Mouse (Mus musculus): ENCODE results near the gene Mfsd2b.

Gene Mfsd2b

DNA sequence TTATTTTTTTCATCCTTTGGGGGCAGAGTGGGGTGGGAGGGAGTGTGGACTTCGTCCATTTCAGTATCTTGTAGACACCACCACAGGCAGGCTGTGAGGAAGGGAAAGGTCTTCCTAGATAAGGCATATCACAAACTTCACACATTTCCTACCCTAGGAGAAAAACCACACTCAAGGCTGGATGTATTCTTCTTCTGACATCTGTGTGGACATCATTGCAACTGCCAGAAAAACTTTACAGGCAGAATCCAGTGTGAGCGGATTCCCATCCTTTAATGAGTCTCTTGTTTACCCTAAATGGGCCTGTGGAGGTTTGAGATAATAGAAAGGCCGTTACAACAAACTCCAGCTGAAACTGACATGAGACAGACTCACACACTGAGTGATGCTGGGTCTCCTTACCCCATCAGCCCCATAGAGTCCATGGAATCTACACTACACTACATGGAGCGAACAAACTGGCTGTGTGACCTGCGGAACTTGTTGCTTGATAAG lies 1.1 kb downstream of the Mfsd2b start:
- no peak for DNase-seq

DNA sequence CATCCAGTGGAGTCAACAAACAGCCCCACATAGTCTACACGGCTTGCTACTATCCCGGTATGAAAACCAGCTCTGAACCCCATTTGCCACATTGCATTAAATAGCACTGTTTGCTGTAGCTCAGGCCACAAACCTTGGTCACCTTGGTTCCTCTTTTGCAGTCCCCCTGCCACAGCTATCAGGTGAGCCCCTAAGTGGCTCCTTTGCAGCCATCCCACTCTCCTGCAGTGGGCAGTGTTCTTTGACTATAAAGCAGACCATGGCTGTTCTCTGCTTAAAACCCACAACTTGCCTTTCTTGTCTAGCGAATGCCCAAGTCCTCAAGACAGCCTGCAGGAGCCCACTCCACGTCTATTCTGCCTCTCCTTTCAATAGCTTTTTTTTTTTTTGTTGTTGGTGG lies 1.9 kb downstream of the Mfsd2b start:
- no peak for DNase-seq

GRCm38 (mm10) chr12:4871260-4871659 lies 2.9 kb downstream of the Mfsd2b start:
- no peak for DNase-seq

DNA sequence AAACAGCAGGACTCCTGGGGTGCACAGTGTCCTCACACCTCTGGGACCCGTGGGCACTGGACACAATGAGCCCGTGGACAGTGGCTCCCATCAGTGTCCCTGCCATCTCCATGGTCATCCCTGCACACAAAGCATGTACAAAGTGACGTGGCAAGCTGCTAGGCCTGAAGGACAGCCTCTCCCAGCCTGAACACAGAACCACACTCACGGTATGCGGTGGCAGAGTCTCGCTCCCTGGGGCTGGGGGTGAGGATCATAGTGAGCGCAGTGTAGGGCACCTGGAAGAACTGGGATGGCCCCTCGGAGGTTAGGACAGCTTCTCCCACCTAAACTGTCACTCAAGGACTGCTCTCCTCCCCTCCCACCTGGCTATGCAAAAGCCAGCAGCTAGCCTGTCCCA lies 5.2 kb downstream of the Mfsd2b start:
- no peak for DNase-seq

- no peak for DNase-seq
Measured at GRCm38 (mm10) chr12:4864338-4864690, 9.8 kb downstream of the Mfsd2b start.

DNA sequence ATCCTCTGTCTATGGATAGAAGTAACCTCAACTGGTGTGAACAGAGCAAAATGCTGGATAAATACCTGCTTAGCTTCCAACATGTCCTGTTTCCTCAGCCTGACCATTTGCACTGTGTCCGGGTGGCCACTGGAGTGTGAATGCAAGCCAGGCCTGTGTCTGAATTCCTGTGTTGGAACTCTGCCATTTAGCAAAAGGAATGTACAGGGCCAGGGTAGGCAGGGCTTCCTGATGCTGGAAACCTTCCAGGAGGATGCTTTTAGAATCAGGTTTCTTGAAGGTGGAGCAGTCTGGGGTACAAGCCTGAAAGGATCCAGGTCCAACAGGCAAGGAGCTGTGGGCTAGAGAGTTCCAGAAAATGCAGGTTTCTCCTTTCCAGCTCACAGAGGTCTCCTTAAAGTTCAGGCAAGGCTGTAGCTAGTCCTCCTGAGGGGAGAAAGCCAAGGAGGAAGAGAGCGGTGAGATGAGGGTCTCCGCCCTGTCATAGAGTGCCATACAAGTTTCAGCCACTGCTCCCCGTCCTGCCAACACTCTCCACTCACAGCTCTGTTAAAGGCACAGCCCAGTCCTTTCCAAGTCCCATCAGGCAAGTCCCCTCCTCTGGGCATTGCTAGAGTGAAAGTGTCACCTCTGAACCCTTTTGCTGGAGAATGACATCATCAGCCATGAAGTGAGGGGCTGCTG lies 10.4 kb downstream of the Mfsd2b start:
- peak; percentile 18 for DNase-seq

- DNase-seq: no peak
Measured at GRCm38 (mm10) chr12:4862672-4863071, 11.5 kb downstream of the Mfsd2b start.

DNA sequence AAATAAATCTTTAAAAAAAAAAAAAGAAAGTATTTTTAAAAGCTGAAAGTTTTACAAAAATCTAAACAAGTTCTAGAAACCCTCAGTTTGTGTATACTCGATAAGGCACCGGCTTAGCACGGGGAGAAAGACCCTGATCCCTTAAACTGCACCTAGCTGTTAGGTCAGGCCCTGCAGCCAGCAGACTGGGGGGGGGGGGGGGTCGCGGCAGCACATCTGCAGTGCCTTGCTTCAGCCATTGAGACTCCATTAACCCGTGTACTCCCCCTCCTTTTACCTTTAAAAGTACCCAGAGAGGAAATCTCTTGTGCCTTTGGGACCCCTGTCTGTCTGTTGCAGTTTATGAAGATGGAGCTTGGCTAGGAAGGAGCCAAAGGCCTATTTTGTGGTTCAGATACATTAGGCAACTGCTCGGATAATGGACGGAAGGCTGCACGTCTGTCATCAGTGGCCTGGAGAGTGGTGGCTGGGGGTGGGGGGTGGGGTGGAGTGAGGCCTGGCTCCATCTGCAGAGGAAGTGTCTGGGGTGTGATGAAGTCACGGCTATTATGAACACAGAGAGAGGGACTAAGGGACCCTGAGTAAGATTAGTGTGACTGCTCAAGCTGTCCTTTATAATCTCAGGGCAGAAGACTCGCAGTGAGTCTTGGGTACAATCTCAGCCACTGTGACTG lies 14.8 kb downstream of the Mfsd2b start:
- no peak for DNase-seq

DNA sequence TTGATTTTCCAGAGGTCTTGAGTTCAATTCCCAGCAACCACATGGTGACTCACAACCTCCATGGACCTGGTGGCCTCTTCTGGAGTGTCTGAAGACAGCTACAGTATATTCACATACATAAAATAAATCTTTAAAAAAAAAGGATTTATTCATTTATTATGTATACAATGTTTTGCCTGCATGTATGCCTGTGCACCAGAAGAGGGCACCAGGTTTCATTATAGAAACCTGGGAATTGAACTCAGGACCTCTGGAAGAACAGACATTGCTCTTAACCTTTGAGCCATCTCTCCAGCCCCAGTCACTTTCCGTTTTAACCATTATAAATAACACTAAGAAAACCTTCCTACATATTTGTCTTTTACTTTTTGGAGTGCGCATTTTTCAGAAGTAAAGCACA lies 17.3 kb downstream of the Mfsd2b start:
- no peak for DNase-seq

- DNase-seq: no peak
Measured at GRCm38 (mm10) chr12:4856160-4856559, 18.0 kb downstream of the Mfsd2b start.

GRCm38 (mm10) chr12:4843741-4844140 lies 30.4 kb downstream of the Mfsd2b start:
- no peak for DNase-seq

DNA sequence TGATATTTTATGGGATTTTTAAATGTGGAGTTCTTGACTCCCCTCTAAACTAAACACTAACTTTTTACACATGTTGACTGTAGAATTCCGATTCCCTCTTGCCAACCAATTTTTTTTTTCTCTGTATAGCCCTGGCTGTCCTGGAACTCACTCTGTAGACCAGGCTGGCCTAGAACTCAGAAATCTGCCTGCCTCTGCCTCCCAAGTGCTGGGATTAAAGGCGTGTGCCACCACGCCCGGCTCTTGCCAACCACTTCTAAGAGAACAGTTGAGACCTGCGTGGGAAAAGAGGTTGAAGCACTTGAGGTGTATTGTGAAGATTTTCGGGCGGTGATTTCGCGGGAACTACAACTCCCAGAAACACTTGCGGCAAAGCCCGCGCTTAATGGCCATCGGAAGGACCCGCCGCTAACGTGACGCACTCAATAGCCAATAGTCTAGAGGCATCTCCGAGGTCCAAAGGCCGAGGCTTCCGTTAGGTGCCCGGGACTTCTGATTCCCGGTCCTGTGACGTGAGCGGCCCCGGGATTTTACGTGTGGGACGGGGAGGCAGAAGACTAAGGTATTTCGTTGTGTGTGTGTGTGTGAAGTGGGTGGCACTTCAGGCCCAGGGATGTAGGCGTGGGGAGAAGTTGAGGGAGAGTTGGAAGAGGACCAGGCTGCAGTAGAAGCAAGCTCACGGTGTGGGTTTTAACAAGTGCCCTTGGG lies 31.1 kb downstream of the Mfsd2b start, which contains the start of gene Wdcp:
TSS of gene Wdcp (plus strand) at position 414 of the 708 bp plus-strand sequence.
- DNase-seq: peak; percentile 88

DNA sequence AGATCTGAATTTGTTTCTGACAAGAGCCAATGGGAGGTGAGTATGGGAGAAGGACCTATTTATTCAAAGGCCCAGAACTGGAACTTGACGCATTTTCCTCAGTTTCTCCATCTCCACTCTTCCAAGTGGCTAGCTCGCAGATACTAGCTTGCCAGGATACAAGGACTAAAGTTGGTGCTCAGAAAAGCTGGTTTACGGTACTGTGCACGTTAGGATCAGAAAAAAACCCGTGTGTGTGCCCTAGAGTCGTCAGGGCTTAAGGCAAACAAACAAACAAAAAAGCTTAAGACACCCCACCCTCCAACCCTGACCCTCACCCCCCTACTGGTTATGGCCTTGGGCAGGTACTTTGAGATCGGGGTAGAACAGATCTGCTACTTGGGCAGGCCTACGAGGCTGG lies 31.7 kb downstream of the Mfsd2b start:
- no peak for DNase-seq

GRCm38 (mm10) chr12:4841392-4841887 lies 32.7 kb downstream of the Mfsd2b start, which contains the start of gene Fkbp1b:
TSS of gene Fkbp1b (minus strand) at chr12:4841591.
- DNase-seq: peak; percentile 64

GRCm38 (mm10) chr12:4840741-4841140 lies 33.4 kb downstream of the Mfsd2b start:
- DNase-seq: peak; percentile 30

DNA sequence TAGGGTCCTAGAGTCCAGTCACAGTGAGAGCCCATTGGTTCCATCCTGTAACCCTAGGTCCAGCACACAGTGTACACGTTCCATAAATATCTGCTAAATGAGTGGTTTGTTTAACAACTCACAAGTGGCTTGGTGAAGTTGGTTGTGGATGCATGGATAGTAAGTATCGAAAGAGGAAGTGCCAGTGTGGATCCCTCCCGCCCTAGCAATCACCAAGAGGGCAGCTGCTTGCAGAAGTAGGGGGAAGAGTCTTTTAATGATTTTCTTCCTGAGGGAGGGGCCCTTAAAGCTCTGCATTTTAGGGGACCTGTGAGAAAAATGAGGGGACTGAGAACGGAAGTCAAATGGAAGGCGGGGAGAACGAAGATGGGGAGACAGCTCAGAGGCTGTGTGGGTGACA lies 34.1 kb downstream of the Mfsd2b start:
- no peak for DNase-seq

DNA sequence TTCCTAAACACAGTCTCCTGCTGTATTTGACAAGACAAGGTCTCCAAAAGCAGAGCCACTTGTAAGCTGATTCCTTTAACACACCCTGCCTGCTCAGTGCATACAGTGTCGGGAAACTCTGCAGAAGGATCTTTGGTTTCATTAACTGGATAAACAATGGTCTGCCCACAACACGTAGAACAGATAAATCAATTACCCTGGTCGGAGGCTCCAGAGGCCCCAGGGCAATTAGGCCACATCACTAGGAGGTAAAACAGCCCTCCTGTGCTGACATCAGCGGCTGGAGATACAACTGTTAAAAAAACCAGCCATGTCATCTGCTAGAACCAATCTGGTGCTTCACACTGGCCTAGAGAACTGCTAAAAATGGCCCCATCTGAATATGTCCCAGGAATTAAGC lies 37.2 kb downstream of the Mfsd2b start:
- DNase-seq: no peak

- DNase-seq: no peak
Measured at GRCm38 (mm10) chr12:4827256-4827655, 46.9 kb downstream of the Mfsd2b start.

GRCm38 (mm10) chr12:4817361-4818101 lies 56.6 kb downstream of the Mfsd2b start, which contains the start of gene Sf3b6:
TSS of gene Sf3b6 (plus strand) at chr12:4817544.
- peak; percentile 98 for DNase-seq

- DNase-seq: no peak
Measured at GRCm38 (mm10) chr12:4816680-4817360, 57.3 kb downstream of the Mfsd2b start.

- no peak for DNase-seq
Measured at GRCm38 (mm10) chr12:4813636-4814035, 60.5 kb downstream of the Mfsd2b start.

Measured in cerebellum, adult 11 months (tissue).